Mouse (Mus musculus) kidney, postnatal 4 days (tissue): ENCODE results near the gene Gm49325.

Source experiments
- DNase-seq, 2 experiments: peaks; one replicate each; pipeline ENCODE4 v3.0.0; 2021; ENCODE audit warnings: mixed read lengths in 2 of 2

The Gm49325 gene

DNA sequence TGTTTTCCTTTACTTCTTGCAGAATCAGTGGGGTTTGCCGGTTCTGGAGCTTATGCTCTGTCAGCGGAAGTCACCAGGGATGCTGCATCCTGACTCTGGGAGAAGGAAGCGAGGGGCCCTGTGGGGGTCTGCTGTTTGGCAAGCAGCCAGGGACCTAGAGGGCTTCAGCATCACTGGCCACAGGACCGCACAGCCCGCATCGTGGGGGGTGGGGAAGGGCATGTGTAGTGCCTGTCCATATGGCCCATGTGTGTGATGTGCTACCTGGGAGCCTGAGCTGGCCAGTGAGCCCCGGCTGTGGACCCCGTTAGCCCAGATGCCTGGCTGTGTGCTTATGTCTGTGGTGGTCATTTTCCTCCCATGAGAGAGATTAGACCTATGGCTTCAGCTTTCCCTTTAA, 16.2 kb upstream of the Gm49325 start:
- DNase-seq: no peak

DNA sequence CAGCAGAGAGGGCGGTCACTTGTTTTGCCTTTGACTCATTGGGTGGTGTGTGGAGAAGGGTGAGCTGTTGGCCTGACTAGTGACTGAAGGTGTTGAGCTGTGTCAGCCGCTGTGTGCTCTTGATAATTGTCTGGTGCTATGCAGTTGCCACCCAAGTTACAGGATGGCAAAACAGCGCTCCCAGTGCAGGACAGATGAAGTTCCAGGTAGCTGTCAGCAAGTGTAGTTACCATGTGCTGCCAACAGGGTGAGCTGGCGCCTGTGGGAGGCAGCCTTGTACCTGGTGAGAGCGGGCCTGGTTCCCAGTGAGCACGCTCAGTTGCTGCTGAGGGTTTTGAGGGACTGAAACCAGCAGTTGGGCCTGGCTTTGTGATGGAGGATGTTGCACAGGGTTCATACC, 15.2 kb upstream of the Gm49325 start:
- peak; percentile 73 to 84 for DNase-seq

DNA sequence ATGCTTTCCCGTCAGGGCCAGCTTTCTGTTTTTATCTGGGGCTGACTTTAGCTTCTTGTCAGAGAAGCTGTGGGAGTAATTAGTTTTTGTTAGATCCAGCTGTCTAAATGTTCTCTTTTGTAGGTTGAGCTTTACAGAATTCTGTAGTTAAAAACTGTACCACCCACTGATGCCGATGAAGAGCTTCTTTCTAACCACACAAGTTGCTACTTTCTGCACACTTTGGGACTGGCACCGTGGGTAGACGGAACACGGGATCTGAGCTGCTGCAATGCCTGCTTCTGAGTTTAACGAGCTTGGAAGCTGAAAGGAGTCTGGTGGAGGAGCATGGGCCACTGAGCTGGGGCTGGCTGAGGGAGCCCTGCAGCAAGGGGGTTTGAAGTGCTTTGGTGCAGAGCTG, 14.5 kb upstream of the Gm49325 start:
- DNase-seq: no peak

DNA sequence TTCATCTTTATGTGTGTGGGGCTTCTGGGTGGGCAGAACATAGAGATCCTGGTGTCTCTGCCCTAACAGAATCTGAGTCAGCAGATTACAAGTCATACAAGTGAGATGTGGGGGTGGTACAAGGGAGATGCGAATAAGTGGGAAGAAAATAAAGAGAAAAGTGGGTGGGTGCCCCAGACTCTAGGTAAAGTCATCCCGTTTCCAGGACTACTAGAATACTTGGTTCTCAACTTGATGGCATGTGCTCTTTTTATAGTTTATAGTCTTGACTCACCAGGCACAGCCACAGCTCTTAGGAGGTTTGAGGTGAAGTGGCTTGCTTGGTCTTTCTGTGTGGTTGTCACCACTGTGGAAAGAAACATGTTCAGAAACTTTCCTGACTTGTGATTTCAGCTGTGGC, 9.9 kb upstream of the Gm49325 start:
- no peak for DNase-seq

DNA sequence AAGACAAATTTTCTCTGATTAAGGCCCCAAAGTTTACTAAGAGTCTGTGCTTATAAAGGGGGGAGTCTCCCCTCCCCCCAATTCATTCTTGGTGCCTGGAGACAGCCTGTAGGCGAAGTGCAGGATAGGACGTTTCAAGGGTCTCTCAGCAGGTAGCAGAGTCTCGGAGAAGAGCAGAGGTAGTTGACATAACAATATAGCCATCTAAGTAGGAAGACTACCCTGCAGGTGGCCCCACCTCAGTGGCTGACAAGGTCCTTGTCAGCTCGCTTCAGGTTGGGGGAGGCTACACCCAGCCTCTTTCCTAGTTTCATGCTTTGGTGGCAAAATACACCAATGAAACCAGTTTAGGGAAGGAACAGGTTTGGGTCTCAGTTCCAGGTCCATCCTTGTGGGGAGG, 3.0 kb upstream of the Gm49325 start:
- no peak for DNase-seq

DNA sequence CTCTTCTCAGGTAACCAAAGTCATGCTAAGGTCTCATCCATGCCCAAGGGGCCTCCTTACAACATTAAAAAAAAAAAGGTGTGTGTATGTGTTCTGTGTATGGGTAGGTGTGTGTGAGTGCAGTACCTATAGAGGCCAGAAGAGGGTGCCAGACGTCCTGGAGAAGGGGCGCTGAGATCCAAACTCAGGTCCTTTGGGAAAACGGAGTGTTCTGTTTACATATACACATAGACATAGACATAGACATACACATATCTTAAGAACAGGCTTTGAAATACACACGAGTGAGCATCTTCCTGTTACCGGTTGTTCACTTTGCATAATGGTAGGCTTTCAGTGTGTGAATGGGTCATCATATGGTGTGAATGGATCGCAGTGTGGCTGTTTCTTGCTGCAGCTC, 1.9 kb upstream of the Gm49325 start:
- no peak for DNase-seq

DNA sequence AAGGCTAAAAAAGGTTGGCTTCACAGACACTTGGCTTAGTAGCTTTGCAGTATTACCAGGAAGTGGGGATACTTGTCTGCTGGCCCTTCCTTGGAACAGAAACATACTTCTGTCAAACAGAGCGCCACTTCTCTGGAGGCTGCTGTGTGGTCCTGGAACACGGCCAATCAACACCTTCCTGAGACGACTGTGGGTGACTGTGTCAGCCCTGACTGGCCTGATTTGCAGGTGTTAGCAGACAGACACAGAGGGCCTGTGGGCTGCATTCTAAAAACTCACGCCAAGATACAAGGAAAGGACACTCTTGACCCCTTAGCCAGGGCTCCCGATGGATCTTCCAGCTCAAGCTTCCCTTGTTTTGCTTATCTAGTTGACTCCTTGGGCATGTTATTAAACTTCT, 1.0 kb upstream of the Gm49325 start:
- DNase-seq: no peak

DNA sequence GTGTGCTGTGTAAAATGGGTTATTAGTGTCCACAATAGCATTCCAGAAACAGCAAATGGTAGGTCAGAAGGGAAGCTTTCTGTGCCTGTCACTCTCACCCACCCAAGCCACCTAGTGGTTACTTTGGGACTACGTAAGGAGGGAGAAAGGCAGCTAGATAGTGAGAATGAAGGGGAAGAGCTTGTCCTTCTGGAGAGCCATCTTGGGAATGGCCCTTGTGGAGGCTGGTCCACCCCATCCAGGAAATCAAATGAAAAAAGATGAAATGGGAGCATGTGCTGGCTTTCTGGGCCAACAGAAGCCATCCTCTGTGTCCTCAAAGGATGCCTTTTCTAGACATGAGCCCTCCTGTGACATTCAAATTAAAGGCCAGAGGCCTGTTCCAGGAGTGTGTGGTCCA, 629 bp upstream of the Gm49325 start:
- DNase-seq: peak; percentile 28 to 57

DNA sequence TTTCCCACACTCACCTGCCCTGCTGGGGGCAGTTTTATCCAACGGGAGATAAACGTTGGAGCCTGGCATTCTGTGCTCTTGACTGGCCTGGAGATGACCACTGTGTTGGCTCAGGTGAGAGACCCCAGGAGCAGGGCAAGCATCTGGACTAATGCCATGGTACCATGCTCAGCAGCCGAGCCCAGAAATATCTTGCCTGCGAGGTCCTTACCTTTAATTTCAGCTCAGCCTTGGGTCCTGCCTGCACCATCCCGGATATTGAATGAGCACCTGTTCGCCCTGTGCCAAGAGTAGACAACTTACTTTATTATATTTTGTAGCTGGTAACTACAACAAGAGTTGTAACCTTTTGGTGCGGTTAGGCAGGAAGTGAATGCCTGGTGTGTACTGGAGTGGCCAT, 858 bp downstream of the Gm49325 start:
- DNase-seq: no peak

DNA sequence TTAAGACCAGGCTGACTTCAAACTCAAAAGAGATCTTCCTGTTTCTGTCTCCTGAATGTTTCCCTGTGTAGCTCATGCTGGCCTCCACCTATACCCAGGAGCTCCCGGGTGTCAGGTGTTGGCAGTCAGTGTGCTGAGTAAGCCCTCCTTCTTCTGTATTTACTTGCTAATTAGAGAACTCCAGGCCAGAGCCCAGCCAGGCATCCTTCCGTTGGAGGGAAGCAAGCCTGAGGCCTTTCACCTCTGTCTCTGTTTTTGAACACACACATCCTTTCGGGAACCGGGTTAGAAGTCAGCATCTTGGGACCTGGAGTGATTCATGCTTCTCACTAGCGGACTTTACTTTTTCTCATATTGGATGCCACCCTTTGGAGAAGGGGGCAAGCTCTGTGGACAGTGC, 1.4 kb downstream of the Gm49325 start:
- DNase-seq: no peak

DNA sequence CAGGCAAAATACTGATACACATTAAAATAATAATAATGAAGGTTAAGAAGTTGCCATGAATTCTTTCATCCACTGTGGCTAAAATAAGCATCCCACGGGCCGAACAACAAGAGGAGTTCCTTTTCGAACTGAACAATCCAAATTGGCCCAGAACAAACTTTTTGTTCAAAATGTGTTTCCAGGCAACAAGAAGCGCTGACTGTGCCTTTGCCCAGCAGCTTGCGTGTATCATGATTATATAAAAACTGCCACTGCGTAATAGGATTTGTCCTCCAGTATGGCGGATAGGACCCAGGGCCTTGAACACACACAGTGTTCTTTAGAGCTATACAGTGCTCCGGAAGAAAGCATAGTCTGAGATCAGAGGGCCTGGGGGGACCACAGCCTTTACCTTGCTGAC, 2.6 kb downstream of the Gm49325 start:
- no peak for DNase-seq

DNA sequence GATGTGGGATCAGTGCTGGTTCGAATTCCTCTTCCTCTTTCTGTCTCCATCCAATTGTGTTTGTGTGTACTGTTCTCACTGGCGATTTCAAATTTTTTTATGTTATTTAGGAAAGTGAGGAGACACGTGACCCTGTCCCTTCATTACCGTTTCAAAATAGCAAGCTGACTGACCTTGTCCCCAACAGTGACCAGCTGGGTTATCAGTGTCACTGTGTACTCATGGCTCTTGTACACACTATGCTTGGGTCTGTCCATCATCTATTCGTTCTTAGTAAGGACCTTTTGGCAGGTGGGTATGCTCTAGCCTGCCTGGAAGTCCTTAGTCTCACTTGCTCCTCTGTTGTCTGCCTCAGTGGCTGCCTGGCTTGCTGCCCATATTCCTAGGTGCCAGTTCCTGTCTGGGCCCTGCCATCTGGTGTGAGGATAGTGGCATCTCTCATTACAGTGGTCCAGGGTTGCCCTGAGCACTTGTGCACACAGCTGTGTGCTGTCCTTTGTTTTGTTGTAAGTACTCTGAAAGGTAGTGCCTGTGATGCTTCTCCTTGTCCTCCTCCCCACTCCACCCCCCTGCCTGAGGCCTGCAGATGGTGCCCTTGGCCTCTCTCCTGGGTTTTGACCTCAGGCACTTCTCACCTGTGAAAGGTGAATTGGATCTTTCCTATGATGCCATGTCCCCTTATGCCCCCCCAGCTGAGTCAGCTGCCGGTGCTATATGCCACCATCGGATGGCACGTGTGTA, 4.4 kb downstream of the Gm49325 start:
- DNase-seq: no peak

DNA sequence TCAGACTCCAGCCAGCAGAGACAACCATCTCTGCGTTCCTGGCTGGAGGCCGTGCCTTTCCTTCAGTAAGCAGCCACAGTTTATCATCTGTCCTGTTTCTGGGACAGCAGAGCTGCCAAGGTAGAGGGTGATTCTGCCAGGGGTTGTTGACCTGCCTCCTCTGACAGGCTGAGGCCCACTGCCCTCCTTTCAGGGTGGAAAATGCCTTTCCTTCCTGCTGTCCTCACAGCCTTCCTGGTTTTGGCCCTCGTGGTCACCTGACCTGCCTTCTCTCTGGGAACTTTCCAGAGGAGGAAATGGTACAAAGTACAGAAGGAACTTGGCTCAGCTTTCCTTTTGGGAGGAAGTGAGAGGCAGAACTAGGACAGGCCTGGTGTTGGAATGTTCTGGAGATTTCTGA, 7.4 kb downstream of the Gm49325 start:
- DNase-seq: peak; percentile 55 to 71

DNA sequence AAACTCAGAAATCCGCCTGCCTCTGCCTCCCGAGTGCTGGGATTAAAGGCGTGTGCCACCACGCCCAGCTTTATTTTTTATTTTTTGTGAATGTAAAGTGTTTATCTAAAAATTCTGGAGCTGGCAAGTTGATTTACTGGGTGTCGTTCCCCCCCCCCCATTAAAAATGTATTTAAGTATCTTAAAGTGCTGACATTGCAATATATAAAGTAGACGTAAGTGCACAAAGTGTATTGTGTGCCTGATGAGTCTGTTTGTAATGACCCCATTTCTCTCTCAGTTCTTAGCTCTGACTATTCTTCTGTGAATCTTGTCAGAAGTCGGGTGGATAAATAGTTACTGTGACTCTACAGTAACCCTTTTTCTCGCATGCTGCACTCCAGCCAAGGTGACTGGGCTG, 9.7 kb downstream of the Gm49325 start:
- no peak for DNase-seq

DNA sequence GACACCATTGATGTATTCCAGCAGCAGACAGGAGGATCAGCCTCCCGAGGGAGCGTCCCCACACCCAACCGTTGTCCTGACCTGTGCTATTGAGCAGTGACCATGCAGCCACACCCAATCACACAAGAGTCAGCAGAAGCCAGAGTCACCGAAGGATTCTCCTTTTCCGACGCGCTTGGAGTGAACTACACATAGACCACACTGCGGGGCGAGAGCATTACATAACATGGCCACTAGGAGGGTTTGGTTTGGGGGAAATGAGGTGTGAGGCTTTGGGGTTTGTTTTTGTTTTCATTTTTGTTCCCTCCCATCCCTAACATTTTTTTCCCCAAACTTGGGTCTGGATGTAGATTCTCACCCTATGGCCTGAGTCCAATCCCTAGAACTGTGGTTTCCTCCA, 10.2 kb downstream of the Gm49325 start:
- DNase-seq: no peak

DNA sequence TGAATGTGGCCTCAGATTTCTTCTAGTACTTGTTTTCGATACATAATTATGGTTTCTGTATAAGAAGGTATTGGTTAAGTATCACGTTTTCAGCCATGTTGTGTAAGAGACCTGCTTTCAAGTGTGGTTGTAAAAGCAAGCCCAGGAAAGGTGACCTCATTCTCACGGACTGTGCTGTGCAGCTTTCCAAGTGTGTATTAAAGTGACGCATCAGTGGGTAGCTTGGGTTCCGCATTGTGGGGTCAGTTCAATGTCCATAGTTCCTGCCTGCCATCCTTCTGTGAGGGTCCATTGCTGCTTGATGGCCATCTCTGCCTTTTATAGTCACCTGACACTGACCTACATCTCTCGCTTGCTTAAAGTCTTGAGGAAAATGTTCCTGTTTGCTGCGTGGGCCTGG, 10.9 kb downstream of the Gm49325 start:
- DNase-seq: no peak

DNA sequence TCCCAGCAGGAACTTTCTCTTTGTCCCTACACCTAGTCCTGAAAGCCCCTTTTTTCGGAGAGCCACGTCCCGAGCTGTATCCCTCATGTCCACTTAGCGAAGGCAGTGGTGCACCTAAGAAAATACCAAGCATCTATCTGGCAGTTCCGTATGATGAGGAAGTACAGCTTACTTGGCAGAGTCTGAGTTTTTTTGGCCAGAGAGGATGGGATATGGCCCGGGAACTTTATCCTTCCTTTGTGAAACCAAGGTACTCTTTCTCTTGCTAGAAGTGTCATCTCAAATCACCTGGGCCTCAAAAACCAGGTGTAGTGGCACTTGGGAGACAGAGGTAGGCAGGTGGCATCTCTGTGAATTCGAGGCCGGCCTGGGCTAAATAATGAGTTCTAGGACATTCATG, 15.5 kb downstream of the Gm49325 start:
- no peak for DNase-seq

DNA sequence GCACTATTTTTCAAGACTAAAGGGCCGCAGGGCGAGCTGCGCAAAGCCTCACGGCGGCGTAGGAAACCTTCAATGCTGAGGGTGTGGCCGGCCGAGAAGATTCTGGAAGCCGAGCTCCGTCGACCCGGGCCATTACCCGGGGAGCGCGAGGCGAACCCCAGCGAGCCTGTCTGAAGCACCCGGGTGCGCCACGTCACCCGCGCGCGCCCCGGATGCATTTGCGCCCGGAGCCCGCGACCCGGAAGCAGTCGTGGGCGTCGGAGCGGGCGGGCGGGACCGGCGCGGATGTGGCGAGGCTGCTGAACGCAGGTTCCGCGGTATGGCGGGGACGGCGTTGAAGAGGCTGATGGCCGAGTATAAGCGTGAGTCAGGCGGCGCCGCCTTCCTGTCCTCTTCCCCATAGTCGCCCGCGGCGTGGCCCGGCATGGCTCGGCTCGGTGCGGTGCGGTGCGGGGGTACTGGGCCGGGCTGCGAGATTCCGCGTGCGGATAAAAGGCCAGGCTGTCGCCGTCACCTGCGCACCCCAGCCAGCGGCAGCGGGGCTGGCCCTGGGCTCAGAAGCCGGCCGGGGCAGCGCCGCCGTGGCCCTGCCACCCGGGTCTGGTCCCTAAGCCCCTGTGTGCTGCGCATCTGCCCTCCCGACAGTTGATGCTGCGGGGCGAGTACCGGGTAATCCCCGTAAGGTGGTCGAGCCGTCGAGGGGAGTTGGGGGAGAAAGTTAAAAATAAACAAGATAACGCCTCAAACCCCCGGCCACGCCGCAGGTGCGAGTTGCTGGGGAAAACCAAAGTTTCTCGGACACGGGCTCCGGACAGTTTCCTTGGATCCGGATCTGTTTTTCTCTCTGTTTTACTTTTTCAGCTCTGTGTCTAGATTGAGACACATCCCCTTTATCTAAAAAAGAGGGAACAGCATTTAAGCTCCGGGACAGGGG, 16.3 kb downstream of the Gm49325 start, which contains the start of gene Ube2g2:
TSS of gene Ube2g2 (plus strand) at position 221 of the 934 bp plus-strand sequence.
- peak; percentile 95 to 97 for DNase-seq

DNA sequence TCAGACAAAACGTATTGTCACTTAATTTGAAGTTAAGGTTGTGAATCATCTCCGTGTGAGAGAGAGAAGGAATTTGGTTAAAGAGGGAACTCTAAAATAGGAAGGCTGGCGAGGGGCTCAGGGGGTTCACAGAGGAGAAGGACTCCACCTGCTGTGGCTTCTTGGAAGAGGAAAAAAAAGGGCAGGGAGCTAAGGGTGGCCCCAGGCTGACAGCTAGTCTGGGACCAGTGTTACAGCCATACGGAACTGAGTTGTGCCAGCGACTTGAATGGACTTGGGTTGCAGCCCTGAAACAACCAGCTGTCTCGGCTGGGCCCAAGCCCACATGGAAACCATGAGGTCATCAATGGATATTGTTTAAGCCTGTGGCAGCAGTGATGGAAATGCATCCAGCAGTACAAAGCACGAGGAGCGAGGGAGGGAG, 17.1 kb downstream of the Gm49325 start:
- peak in 1 of 2 experiments; percentile 48 for DNase-seq

DNA sequence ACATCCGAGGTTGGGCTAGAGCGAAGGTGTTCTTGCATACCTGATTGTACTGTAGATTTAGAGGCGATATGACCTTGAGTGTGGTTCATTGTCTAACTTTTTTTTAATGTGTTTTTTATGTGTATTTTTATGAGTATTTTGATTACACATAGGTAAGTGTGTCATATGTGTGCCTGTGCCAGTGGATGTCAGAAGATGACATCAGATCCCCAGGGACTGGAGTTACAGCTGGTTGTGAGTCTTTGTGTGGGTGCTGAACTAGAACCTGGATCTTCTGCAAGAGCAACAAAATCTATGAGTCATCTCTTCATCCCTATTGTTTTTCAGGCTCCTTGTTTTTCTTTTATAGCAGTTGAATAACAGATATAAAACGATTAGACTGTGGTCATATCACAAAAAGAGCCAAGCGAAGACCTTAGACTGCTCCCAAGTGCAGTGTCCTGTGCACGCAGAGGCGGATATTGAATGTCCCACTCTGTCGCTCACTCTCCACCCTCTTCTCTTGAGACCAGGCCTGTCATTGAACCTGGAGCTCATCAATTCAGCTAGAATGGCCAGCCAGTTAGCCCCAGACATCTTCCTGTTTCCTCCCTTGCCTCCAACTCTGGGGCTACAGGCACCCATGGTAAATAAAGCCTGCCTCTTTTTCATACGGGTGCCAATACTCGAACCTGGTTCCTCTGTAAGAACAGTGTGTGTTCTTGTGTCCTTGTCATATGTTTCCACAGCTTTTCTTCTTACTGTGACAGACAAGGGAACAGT, 17.8 kb downstream of the Gm49325 start:
- DNase-seq: no peak

DNA sequence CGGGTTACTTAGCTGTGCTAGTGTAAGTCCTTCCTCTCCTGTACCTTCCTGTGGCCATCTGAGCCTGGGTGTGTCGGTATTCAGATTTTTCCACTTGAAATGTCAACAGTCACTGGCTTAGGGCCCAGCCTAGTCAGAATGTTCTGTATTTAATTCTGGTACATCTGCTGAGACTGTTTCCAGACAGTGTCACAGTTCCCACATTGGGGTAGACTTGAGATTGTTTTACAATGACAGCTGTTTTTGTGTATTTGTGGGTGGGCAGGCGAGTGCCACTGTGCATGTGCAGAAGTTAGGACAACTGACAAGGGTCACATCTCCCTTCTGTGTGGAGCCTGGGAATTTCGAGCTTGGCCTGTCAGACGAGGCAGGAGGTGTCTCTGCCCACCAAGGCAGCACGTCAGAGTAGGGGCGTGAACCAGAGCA, 18.6 kb downstream of the Gm49325 start:
- DNase-seq: no peak

DNA sequence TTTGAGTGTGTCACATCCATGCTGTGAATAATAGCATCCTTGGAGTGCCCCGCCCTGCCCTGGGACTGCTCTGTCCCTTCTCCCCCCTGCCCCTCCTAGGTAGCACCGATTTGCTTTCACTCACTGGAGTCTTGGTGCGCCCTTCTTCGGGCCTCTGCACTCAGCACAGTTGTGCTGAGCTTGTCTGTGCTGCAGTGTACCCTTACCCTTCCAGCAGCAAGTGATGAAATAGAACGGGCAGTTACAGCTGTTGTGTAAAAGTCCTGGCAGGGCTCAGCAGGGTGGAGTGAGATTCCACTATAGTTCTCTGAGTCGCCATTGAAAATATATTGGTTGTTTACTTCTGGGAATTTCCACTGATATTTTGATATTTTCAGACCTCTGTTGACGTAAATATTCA, 20.0 kb downstream of the Gm49325 start:
- DNase-seq: no peak

DNA sequence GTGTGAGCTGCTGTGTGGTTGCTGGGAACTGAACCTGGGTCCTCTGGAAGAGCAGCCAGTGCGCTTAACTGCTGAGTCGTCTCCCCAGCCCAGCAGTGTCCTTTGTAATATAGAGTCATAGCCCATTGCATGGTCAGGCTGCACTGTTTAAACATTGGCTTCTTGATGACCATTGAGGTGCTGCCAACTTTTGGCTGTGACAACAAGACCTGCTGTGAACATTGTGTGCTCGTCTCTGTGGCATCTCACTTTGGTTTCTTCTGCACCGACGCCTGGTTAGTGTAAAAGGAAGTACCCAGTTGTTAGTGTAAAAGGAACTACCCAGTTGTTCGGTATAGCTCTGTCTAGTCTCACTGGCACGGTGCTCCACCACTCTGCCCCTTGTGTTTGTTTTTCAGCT, 20.6 kb downstream of the Gm49325 start:
- DNase-seq: no peak
